Mouse (Mus musculus) hindbrain, embryonic 10.5 days (tissue): ENCODE results near the gene Eml1. TPM values are rescaled to one million over a fixed set of nuclear protein-coding genes. Genes with fewer than 3 reads are reported as not detected.

ENCODE experiments used
- DNase-seq: peaks from one replicate; pipeline ENCODE4 v3.0.0-alpha.2; 2017; ENCODE audit warnings: low spot score
- H3K27ac ChIP-seq: fragments of 300-500 bp; sonication (generic); 2 replicates; pipeline ENCODE4 v1.5.1; 2016; ENCODE audit warnings: mild to moderate bottlenecking, moderate library complexity
- H3K27me3 ChIP-seq: fragments of 300-500 bp; sonication (generic); 2 replicates; pipeline ENCODE4 v1.6.1; 2016; ENCODE audit warnings: mild to moderate bottlenecking; ENCODE audit not compliant: poor library complexity, insufficient read depth, severe bottlenecking
- H3K36me3 ChIP-seq: fragments of 300-500 bp; sonication (generic); 2 replicates; pipeline ENCODE4 v1.6.1; 2016; ENCODE audit warnings: mild to moderate bottlenecking, moderate library complexity
- H3K4me1 ChIP-seq: fragments of 300-500 bp; sonication (generic); replicated peaks from 2 replicates; pipeline ENCODE4 v1.6.1; 2016; ENCODE audit warnings: mild to moderate bottlenecking
- H3K4me3 ChIP-seq: fragments of 300-500 bp; sonication (generic); 2 replicates; pipeline ENCODE4 v1.5.1; 2016; ENCODE audit warnings: mild to moderate bottlenecking, moderate library complexity
- H3K9me3 ChIP-seq: fragments of 300-500 bp; sonication (generic); 2 replicates; pipeline ENCODE4 v1.6.1; 2016; ENCODE audit warnings: mild to moderate bottlenecking, moderate library complexity
- WGBS: fragments of 180-500 bp; shearing (Covaris S2); methylation state at CpG from one replicate; pipeline ENCODE4 v1.1.7; 2016; 5-methylcytosine and 5-hydroxymethylcytosine counted together
- polyA plus RNA-seq: library from polyadenylated mRNA; unstranded; fragments of >200 nt; fragmentation: Nextera tagmentation; extraction: Ambion mirVana; gene quantifications from 2 replicates; pipeline ENCODE4 v1.2.1, GENCODE M21; 2016

The Eml1 gene
- polyA plus RNA-seq, 1 experiment from 2014 or later = 104 TPM

- no peak for DNase-seq
- peak overlapping the region; percentile 18; the same call in 1 of the 2 replicates for H3K27ac ChIP-seq
- H3K27me3 ChIP-seq = peaks cover 5% of the 10 kb centered on the region; the same call in 1 of the 2 replicates
- 51% methylated on average over 5 of the region's 5 CpGs for WGBS
- H3K4me1 ChIP-seq = peaks cover 58% of the 10 kb centered on the region
- H3K36me3 ChIP-seq = no peaks in the 10 kb centered on the region
- no peak overlapping the region for H3K4me3 ChIP-seq
- H3K9me3 ChIP-seq = no peaks in the 10 kb centered on the region
These were observed 38.3 kb downstream of the Eml1 start for GRCm38 (mm10) chr12:108409100-108409499.

DNA sequence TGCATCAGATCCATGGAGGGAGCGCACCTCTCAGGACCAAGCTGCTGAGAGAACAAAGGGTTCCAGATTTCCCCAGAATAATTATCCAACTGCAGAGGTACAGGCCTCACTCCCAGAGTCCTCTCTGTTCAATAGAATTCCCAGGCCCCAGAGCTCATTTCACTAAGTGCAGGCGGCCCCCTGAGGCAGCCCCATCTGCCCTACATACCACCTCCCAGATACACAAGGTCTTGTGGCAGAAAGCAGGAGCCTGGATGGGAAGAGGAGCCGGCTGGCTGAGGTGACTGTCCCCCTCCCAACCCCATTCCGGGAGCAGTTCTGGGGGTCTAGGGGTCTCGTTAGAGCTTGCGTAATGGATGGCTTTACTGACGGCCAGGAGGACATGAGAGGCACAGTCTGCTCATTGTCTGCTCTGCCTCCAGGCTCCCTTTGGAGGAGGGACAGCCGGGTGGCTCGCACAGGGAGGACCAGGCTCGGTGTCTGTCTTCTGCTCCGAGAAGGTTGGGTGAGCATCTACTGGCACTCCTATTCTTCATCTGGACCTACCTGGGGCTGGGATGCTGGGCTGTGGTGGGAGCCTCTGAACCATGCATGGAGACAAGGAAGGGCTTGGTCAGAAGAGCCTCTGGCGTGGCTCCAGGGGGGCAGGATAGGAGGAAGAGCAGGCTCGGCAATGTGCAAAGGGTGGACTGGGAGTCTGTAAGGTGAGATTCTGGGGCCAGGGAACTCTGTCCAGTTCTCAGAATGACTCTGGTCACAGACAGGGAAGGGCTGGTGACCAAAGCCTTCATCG lies 39.9 kb downstream of the Eml1 start:
- Histone ChIP-seq H3K27me3 (peaks cover 5% of the 10 kb centered on the region; the same call in 1 of the 2 replicates), H3K9me3 (no peaks in the 10 kb centered on the region), H3K27ac (peak overlapping the region; percentile 80), H3K36me3 (no peaks in the 10 kb centered on the region), H3K4me1 (peaks cover 53% of the 10 kb centered on the region), H3K4me3 (peak overlapping the region; percentile 16)
- DNase-seq = peak; percentile 31
- WGBS = 57% methylated on average over 14 of the region's 14 CpGs

DNA sequence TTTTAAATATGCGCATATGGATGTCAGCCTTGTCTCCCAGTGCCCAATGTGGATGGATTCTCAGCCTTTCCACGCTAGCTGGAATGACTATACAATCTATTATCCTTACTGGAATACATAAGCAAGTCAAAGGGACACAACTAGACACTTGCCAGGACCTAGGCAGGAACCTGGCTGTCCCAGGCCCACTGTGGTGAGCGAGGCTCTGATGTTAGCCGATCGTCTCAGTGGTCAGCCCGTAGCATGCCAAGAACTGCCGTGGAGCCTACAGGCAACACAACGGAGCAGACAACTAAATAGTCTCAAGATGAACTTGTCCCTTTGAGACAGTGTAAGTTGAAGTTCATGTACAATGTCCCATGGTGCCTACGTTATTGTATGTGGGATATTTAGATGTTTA lies 44.2 kb downstream of the Eml1 start:
- Histone ChIP-seq H3K36me3 (no peaks in the 10 kb centered on the region), H3K4me3 (no peak overlapping the region), H3K9me3 (no peaks in the 10 kb centered on the region), H3K27me3 (no peaks in the 10 kb centered on the region), H3K4me1 (peaks cover 38% of the 10 kb centered on the region), H3K27ac (no peak overlapping the region)
- 91% methylated on average over 9 of the region's 9 CpGs for WGBS
- DNase-seq = no peak

- H3K4me1 ChIP-seq = peaks cover 56% of the 10 kb centered on the region
- no peak overlapping the region for H3K27ac ChIP-seq
- H3K4me3 ChIP-seq = no peak overlapping the region
- H3K36me3 ChIP-seq = no peaks in the 10 kb centered on the region
- no peak for DNase-seq
- no peaks in the 10 kb centered on the region for H3K9me3 ChIP-seq
- H3K27me3 ChIP-seq = peaks cover 12% of the 10 kb centered on the region
These were observed 48.8 kb downstream of the Eml1 start for GRCm38 (mm10) chr12:108419570-108419969.

DNA sequence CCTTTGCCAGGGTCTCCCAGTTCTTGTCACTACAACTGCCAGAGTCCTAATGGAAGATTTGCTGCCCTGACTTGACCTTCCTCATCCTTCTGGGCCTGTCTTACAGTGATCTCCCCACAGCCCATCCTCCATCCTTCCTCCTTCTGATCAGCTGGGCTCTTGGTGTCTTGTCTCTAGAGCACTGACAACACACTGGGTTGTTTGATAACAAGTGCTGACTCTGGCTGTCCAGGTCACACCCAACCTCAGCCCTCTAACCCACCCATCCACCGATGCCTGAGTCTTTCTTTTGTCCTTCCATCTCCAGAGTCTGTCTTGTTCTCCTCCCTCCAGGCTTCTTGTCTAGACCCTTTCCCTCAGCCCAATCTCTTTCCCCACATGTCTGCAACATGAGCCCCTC lies 50.7 kb downstream of the Eml1 start:
- no peaks in the 10 kb centered on the region for H3K36me3 ChIP-seq
- peaks cover 12% of the 10 kb centered on the region for H3K27me3 ChIP-seq
- peak overlapping the region; percentile 30; the same call in 1 of the 2 replicates for H3K27ac ChIP-seq
- DNase-seq = no peak
- H3K4me3 ChIP-seq = no peak overlapping the region
- H3K4me1 ChIP-seq = peaks cover 73% of the 10 kb centered on the region
- 87% methylated on average over 1 of the region's 1 CpGs for WGBS
- H3K9me3 ChIP-seq = no peaks in the 10 kb centered on the region

- Histone ChIP-seq H3K27me3 (peaks cover 12% of the 10 kb centered on the region), H3K4me3 (peak overlapping the region; percentile 81), H3K36me3 (0 out of 2 replicates have a peak, but pooled peaks cover 1% of the 10 kb centered on the region), H3K9me3 (no peaks in the 10 kb centered on the region), H3K4me1 (peaks cover 78% of the 10 kb centered on the region), H3K27ac (peak overlapping the region; percentile 98)
- DNase-seq = no peak
- WGBS = under 1% methylated on average over 14 of the region's 14 CpGs
These were observed 51.7 kb downstream of the Eml1 start for GRCm38 (mm10) chr12:108422495-108422857.

GRCm38 (mm10) chr12:108422858-108423631 lies 52.3 kb downstream of the Eml1 start:
- Histone ChIP-seq H3K4me1 (peaks cover 75% of the 10 kb centered on the region), H3K4me3 (peak overlapping the region; percentile 81), H3K9me3 (no peaks in the 10 kb centered on the region), H3K27ac (peak overlapping the region; percentile 98), H3K36me3 (peaks cover 7% of the 10 kb centered on the region; the same call in 1 of the 2 replicates), H3K27me3 (peaks cover 12% of the 10 kb centered on the region)
- WGBS = under 1% methylated on average over 90 of the region's 90 CpGs
- DNase-seq = peak; percentile 93

- no peaks in the 10 kb centered on the region for H3K9me3 ChIP-seq
- H3K27ac ChIP-seq = peak overlapping the region; percentile 77
- no peak overlapping the region for H3K4me3 ChIP-seq
- WGBS = 60% methylated on average over 3 of the region's 3 CpGs
- H3K27me3 ChIP-seq = no peaks in the 10 kb centered on the region
- H3K36me3 ChIP-seq = peaks cover 9% of the 10 kb centered on the region; the same call in 1 of the 2 replicates
- H3K4me1 ChIP-seq = peaks cover 68% of the 10 kb centered on the region
- DNase-seq = no peak
These were observed 60.2 kb downstream of the Eml1 start for GRCm38 (mm10) chr12:108430964-108431363.

GRCm38 (mm10) chr12:108431714-108432113 lies 61.0 kb downstream of the Eml1 start:
- Histone ChIP-seq H3K4me3 (no peak overlapping the region), H3K4me1 (peaks cover 72% of the 10 kb centered on the region), H3K9me3 (no peaks in the 10 kb centered on the region), H3K36me3 (peaks cover 9% of the 10 kb centered on the region; the same call in 1 of the 2 replicates), H3K27me3 (no peaks in the 10 kb centered on the region), H3K27ac (peak overlapping the region; percentile 77)
- DNase-seq = peak; percentile 56
- 29% methylated on average over 6 of the region's 6 CpGs for WGBS

- WGBS = 66% methylated on average over 5 of the region's 5 CpGs
- Histone ChIP-seq H3K4me1 (peaks cover 74% of the 10 kb centered on the region), H3K36me3 (peaks cover 7% of the 10 kb centered on the region; the same call in 1 of the 2 replicates), H3K27ac (peak overlapping the region; percentile 77), H3K4me3 (no peak overlapping the region), H3K27me3 (no peaks in the 10 kb centered on the region), H3K9me3 (no peaks in the 10 kb centered on the region)
- no peak for DNase-seq
These were observed 61.8 kb downstream of the Eml1 start for GRCm38 (mm10) chr12:108432578-108432977.

DNA sequence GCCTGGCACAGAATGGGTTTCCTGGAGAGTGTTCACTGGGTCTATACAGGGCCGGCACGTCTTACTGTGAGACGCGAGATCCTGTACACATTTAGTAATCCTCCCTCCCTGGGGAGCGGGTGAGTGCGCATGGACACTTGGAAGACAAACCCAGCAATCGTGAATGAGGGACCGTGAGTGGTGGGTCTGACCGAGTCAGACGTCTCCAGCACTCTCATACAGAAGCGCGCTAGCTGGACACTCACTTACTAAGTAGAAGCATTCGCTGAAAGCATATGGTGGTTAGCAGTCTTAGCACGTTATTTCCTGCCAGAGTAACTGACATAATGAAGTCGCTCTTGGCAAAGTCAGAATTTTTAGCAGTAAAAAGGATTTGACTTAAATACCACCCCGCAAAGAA lies 62.3 kb downstream of the Eml1 start:
- Histone ChIP-seq H3K9me3 (no peaks in the 10 kb centered on the region), H3K36me3 (peaks cover 2% of the 10 kb centered on the region; the same call in 1 of the 2 replicates), H3K4me3 (no peak overlapping the region), H3K27me3 (no peaks in the 10 kb centered on the region), H3K4me1 (peaks cover 79% of the 10 kb centered on the region), H3K27ac (peak overlapping the region; percentile 77; the same call in 1 of the 2 replicates)
- 78% methylated on average over 16 of the region's 16 CpGs for WGBS
- DNase-seq = no peak

GRCm38 (mm10) chr12:108433498-108433897 lies 62.7 kb downstream of the Eml1 start:
- no peaks in the 10 kb centered on the region for H3K9me3 ChIP-seq
- no peaks in the 10 kb centered on the region for H3K27me3 ChIP-seq
- no peak overlapping the region for H3K4me3 ChIP-seq
- peaks cover 82% of the 10 kb centered on the region for H3K4me1 ChIP-seq
- H3K27ac ChIP-seq = no peak overlapping the region
- 71% methylated on average over 10 of the region's 10 CpGs for WGBS
- no peaks in the 10 kb centered on the region for H3K36me3 ChIP-seq
- no peak for DNase-seq
